Mouse (Mus musculus): ENCODE results near the gene Spats1.
"Not testable (repeated sequence)": the region's sequence is repeated elsewhere in the genome, so short reads cannot be mapped to it uniquely, and the experiment has no call there.

Spats1 gene

DNA sequence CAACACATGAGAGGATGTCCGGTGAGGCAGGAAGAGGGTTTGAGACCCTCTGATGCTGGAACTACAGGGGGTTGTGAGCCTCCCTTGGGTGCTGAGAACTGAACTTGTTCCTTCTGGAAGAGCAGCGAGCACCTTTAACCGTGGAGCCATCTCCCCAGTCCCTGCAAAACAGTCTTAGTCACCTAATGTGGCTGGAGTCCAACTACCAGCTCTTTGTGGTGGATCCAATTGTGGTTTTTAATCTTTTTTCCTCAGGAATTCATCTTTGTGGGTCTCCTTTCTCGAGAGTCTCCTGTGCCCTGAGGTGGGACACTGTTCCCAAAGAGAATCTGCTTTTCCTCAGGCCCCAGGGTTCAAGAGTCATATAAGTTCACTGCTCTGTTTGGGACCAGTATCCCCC lies 29.3 kb downstream of the Spats1 start:
- no peak for DNase-seq (ENCODE audit: low spot score in 2 of 2)

DNA sequence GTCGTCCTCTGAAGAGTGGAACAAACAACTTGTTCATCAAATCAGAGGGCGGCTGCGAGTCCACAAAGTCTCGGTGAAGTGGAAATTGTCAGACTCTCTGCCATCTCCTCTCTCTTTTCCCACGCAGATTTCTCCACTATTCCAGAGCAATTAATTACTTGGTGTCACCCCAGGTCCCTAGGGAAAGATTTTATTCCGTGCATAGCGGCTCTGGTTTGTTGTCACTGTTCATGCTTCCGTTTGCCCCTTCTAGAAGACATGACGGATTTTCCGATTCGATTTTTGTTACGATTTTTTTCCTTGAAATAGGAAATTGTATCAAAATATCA lies 41.0 kb downstream of the Spats1 start:
- no peak for DNase-seq (ENCODE audit: low spot score in 2 of 2)

- DNase-seq (ENCODE audit: low spot score in 2 of 2) = peak; percentile 96 to 98
Measured at GRCm38 (mm10) chr17:45433419-45434261, 41.6 kb downstream of the Spats1 start, which contains the start of gene Cdc5l. Gene Cdc5l (minus strand): TSS chr17:45433737.

- DNase-seq (ENCODE audit: low spot score in 2 of 2) = no peak
Measured at GRCm38 (mm10) chr17:45432706-45433398, 42.4 kb downstream of the Spats1 start.

DNA sequence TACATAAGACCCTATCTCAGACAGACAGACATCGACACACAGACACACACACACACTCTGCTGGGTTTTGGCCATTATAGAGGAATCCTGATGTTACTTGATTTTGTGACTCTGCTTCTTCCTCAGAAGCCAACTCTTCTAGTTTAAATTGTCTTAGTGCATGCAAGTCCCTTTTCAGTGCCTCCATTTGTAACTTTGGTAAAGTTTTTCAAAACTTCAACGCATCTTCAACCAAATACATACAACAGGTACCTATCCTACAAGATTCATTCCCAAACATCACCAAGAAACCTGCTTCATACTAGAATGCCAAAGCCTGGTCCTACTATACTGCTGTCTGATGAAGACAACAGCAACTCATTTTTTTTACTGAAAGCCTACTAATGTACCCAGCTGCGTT lies 43.2 kb downstream of the Spats1 start:
- DNase-seq (ENCODE audit: low spot score in 2 of 2) = no peak

- no peak for DNase-seq (ENCODE audit: low spot score in 2 of 2)
Measured at GRCm38 (mm10) chr17:45417387-45417786, 57.8 kb downstream of the Spats1 start.

DNA sequence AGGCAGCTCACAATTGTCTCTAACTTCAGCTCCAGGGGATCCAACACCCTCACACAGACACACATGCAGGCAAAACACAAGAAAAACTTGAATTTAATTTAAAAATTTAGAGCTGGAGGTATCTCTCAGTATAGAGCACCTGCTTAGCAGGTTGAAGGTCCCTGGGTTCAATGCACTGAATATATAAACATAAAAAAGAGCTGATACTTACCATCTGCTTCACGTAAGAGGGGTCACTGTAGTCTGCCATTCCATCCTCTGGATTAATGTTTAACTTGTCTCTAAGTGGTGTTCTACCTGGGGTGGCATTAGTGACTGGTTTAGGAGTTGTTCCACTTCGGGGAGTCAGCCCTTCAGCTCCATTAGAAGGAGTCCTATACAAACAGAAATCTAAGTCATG lies 63.6 kb downstream of the Spats1 start:
- DNase-seq (ENCODE audit: low spot score in 2 of 2) = not testable (repeated sequence)

GRCm38 (mm10) chr17:45408719-45409118 lies 66.5 kb downstream of the Spats1 start:
- no peak for DNase-seq (ENCODE audit: low spot score in 2 of 2)

- DNase-seq (ENCODE audit: low spot score in 2 of 2) = no peak
Measured at GRCm38 (mm10) chr17:45406281-45406680, 68.9 kb downstream of the Spats1 start.

DNA sequence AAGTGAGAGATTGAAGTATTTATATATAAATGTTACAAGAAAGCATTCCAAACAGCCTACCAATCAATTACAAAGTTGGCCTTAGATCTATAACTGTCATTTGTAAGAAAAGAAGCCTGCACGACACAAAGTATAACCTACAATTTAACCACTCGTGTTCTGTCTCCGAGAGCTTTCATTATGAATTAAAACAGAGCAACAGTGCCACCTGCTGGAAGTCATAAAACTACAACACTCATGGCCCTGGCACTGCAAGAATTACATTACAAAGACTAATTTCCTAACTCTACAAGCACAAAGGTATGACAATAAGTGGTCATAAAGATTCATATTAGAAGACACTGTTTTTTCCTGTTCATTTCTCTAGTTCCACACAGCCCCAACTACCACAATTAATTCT lies 72.0 kb downstream of the Spats1 start:
- DNase-seq (ENCODE audit: low spot score in 2 of 2) = no peak

GRCm38 (mm10) chr17:45402601-45403000 lies 72.6 kb downstream of the Spats1 start:
- DNase-seq (ENCODE audit: low spot score in 2 of 2) = no peak

DNA sequence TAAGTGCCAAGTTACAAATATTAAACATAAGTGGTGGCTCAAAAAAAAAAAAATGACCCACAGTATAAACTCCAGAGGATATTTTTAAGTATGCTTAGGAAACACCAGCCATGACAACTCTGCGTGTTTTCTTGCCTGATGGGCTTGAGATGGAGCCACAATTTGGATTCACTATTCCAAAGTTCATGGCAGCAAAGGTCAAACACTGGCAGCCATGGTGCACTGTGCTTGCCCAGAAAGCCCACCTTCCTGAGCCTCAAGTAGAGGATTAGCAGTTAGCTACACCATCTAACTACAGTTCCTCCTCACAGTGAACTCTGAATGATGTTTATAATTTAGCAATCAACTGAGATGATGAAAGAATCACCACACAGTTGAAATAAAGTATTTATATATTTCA lies 73.1 kb downstream of the Spats1 start:
- no peak for DNase-seq (ENCODE audit: low spot score in 2 of 2)

DNA sequence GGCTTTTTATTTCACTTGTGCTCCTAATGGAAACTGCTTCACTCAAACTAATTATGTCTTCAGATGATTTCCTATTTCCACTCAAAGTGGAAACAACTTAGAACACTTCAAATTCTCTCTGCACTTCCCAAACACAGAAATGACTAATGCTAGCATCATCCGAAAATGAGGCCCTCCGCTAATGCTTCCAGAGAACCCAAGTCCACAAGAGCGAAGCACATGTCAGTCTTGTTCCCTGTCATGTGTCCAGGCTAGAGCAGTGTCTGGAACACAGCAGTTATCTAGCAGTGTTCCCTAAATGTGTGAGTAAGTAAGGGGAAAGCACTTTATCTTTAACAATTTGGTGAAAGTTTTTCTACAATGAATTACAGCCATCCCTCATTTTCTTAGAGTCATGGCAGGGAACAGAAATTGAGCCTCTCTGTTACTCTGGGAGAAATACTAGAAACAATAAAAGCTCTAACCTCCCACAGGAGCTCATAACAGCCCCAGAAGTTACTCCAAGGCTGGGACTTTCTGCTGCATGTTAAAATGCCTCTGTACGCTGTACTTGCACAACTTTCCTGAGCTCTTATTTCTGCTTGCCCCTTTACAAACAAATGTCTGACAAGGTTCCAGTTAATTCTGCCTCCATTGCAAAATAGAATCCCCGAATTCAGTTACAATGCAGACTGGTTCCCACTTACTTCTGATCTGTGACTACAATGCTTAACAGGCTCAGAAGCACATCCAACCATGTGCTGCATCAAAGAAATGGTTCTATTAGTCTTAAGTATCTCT lies 73.9 kb downstream of the Spats1 start:
- DNase-seq (ENCODE audit: low spot score in 2 of 2) = no peak

- no peak for DNase-seq (ENCODE audit: low spot score in 2 of 2)
Measured at GRCm38 (mm10) chr17:45398021-45398420, 77.2 kb downstream of the Spats1 start.

- DNase-seq (ENCODE audit: low spot score in 2 of 2) = no peak
Measured at GRCm38 (mm10) chr17:45397541-45397940, 77.7 kb downstream of the Spats1 start.

DNA sequence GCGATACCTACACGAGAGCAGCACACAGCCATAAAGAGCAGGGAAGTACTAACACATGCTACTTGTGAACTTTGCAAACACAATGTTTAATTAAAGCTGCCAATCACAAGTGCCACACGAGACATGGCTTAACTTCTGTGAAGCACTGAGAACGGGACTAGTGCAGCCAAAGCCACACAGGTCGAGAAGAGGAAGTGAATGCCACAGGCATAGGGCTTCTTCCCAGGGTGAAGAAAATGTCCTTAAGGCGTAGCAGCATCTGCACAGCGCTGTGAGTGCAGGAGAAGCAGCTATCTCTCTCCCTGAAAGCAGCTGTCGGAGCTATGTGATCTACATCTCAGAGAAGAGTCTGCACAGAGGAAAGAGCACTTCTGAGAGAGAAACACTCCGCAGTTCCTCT lies 80.6 kb downstream of the Spats1 start:
- DNase-seq (ENCODE audit: low spot score in 2 of 2) = no peak

DNA sequence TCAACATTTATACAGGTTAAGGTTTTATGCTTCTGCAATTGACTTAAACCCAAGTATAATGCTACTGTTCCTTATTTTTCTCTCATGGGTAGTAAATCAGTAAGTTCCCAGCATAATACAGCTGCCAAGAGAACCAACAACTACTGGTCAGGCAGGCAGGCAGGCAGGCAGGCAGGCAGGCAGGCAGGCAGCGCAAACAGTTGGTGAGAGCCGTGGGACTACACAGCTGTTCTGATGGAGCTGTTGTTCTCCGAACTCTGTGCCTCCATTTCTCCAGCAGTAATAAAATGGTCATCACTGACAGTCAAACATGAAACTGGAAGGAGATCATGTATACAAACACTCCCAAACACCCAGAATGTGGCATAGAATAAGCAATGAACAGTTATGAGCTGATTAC lies 81.5 kb downstream of the Spats1 start:
- DNase-seq (ENCODE audit: low spot score in 2 of 2) = no peak
